Mouse (Mus musculus): ENCODE data around the gene Lrpprc.

- no peak for TF ChIP-seq POLR2A (IDR thresholded peaks at IDR 0.05; ENCODE audit: low read depth, low read length)
- no peak for TF ChIP-seq CTCF (IDR thresholded peaks at IDR 0.05; ENCODE audit: extremely low read depth, insufficient read length, insufficient replicate concordance, low read depth, low read length)
These were observed 24.3 kb upstream of the Lrpprc start for GRCm38 (mm10) chr17:84814905-84815304.

Data from small intestine, adult 2 months (tissue).